Mouse (Mus musculus) lung, embryonic 14.5 days (tissue): ENCODE measurements around the gene Asf1b. TPM values are rescaled to one million over a fixed set of nuclear protein-coding genes. Genes with fewer than 3 reads are reported as not detected.
"Not testable (repeated sequence)": the region's sequence is repeated elsewhere in the genome, so short reads cannot be mapped to it uniquely, and the experiment has no call there.

Experiments used
- ATAC-seq: fragments of 200-750 bp; cut with Nextera tagmentation; 2 replicates; pipeline ENCODE4 v1.8.0; 2017; ENCODE audit warnings: mild to moderate bottlenecking, moderate TSS enrichment, moderate library complexity; ENCODE audit not compliant: insufficient read depth
- DNase-seq: peaks from one replicate; pipeline ENCODE4 v3.0.0-alpha.2; 2015
- H3K27ac ChIP-seq: fragments of 300-500 bp; sonication (generic); 2 replicates; pipeline ENCODE4 v1.5.1; 2014; ENCODE audit warnings: low read depth, mild to moderate bottlenecking, moderate library complexity
- H3K27me3 ChIP-seq: fragments of 300-500 bp; sonication (generic); 2 replicates; pipeline ENCODE4 v1.6.1; 2014; ENCODE audit warnings: low read length, control low read depth; ENCODE audit not compliant: insufficient read depth
- H3K36me3 ChIP-seq: fragments of 300-500 bp; sonication (generic); 2 replicates; pipeline ENCODE4 v1.6.1; 2014; ENCODE audit warnings: control low read depth; ENCODE audit not compliant: insufficient read depth
- H3K4me1 ChIP-seq: fragments of 300-500 bp; sonication (generic); 2 replicates; pipeline ENCODE4 v1.6.1; 2014; ENCODE audit warnings: antibody characterized with exemption, control low read depth; ENCODE audit not compliant: insufficient read depth
- H3K4me2 ChIP-seq: fragments of 300-500 bp; sonication (generic); 2 replicates; pipeline ENCODE4 v1.6.1; 2014; ENCODE audit warnings: mild to moderate bottlenecking
- H3K4me3 ChIP-seq: fragments of 300-500 bp; sonication (generic); 2 replicates; pipeline ENCODE4 v1.5.1; 2014; ENCODE audit warnings: low read depth, low read length
- H3K9ac ChIP-seq: fragments of 300-500 bp; sonication (generic); 2 replicates; pipeline ENCODE4 v1.6.1; 2014
- H3K9me3 ChIP-seq: fragments of 300-500 bp; sonication (generic); 2 replicates; pipeline ENCODE4 v1.6.1; 2016; ENCODE audit warnings: low read depth, low read length, control low read depth
- CTCF ChIP-seq: IDR thresholded peaks from 2 replicates; pipeline ENCODE4 v1.5.1; 2016; ENCODE audit warnings: antibody characterized with exemption, low read depth
- WGBS: fragments of 180-500 bp; shearing (Covaris S2); extraction: QIAGEN DNeasy Blood & Tissue Kit; methylation state at CpG from one replicate; pipeline ENCODE4 v1.1.7; 2014; 5-methylcytosine and 5-hydroxymethylcytosine counted together
- polyA plus RNA-seq: library from polyadenylated mRNA; unstranded; fragments of >200 nt; fragmentation: Nextera tagmentation; extraction: Ambion mirVana; gene quantifications from 2 replicates; pipeline ENCODE4 v1.2.1, GENCODE M21; 2014

The Asf1b gene
- polyA plus RNA-seq, 1 experiment from 2014 or later, result 88.9 TPM

DNA sequence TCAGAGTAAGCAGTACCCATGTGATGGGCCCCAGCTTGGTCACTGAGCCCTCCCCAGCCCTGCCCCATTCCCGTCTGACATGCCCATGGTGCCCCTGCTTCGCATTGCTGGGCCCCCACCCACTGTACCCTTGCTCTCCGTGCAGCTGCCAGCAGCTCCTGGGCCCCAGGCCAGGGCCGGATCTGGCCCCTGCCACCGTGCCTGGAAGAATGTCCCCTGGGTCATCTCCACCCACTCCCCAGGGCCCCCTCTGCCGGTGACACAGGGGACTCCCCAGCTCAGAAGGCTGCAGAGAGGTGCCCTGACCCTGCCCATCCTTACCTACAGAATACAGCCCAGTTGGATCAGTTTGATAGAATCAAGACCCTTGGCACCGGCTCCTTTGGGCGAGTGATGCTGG, 25.5 kb downstream of the Asf1b start:
- Histone ChIP-seq H3K9ac (no peak overlapping the region), H3K36me3 (peaks cover 68% of the 10 kb centered on the region)
- no peak for TF ChIP-seq CTCF

DNA sequence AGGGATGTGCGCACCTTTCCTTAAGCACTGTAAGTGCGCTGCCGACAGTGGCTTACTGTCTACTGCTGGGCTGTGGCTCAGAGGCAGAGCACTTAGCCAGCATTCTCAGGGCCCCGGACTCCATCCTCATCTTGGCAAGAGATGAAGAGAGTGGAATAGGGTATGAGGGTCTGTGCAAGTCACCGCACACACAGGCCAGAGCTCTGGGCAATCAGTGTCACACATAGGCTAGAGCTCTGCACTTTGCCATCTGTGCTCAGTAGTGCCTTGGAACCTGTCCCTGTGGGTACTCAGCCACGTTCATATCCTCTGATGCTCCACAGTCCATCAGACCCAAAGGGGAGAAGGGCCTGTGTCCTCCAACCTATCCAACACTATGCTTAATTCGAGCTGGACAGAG, 26.2 kb downstream of the Asf1b start:
- DNase-seq (no peak), ATAC-seq (no peak)
- H3K27ac ChIP-seq, result no peak overlapping the region
- TF ChIP-seq CTCF, result no peak
- no peak overlapping the region for H3K9ac ChIP-seq
- H3K4me1 ChIP-seq, result peaks cover 9% of the 10 kb centered on the region; the same call in 1 of the 2 replicates
- H3K27me3 ChIP-seq, result no peaks in the 10 kb centered on the region
- no peaks in the 10 kb centered on the region for H3K9me3 ChIP-seq
- WGBS, result 95% methylated on average over 7 of the region's 7 CpGs
- no peak overlapping the region for H3K4me3 ChIP-seq
- H3K4me2 ChIP-seq, result no peak overlapping the region
- H3K36me3 ChIP-seq, result peaks cover 75% of the 10 kb centered on the region

More for the DNA sequence above, 25.5 kb downstream of the Asf1b start:
- no peaks in the 10 kb centered on the region for H3K9me3 ChIP-seq
- ATAC-seq (no peak), DNase-seq (no peak)
- WGBS, result 81% methylated on average over 8 of the region's 8 CpGs
- no peaks in the 10 kb centered on the region for H3K27me3 ChIP-seq
- H3K4me3 ChIP-seq, result no peak overlapping the region
- H3K4me1 ChIP-seq, result peaks cover 9% of the 10 kb centered on the region; the same call in 1 of the 2 replicates
- H3K27ac ChIP-seq, result no peak overlapping the region
- H3K4me2 ChIP-seq, result no peak overlapping the region

- Histone ChIP-seq H3K4me1 (peaks cover 5% of the 10 kb centered on the region; the same call in 1 of the 2 replicates), H3K9me3 (no peaks in the 10 kb centered on the region), H3K27ac (no peak overlapping the region), H3K27me3 (no peaks in the 10 kb centered on the region), H3K9ac (no peak overlapping the region), H3K4me2 (no peak overlapping the region), H3K36me3 (peaks cover 84% of the 10 kb centered on the region), H3K4me3 (no peak overlapping the region)
- no peak for ATAC-seq
- DNase-seq, result no peak
- WGBS, result 70% methylated on average over 4 of the region's 4 CpGs
- TF ChIP-seq CTCF, result no peak
Observed at GRCm38 (mm10) chr8:83982449-83982848, 27.1 kb downstream of the Asf1b start.

GRCm38 (mm10) chr8:83983222-83983621, 27.9 kb downstream of the Asf1b start:
- H3K36me3 ChIP-seq, result peaks cover 88% of the 10 kb centered on the region
- WGBS, result 92% methylated on average over 2 of the region's 2 CpGs
- H3K27me3 ChIP-seq, H3K4me3 ChIP-seq, H3K27ac ChIP-seq, H3K4me1 ChIP-seq, H3K4me2 ChIP-seq, H3K9ac ChIP-seq, H3K9me3 ChIP-seq, DNase-seq, ATAC-seq: not testable (repeated sequence)
- 0 out of 2 replicates have a peak, but pooled peaks have one; percentile 15 for TF ChIP-seq CTCF

GRCm38 (mm10) chr8:83989243-83989642, 33.9 kb downstream of the Asf1b start:
- 83% methylated on average over 7 of the region's 7 CpGs for WGBS
- H3K36me3 ChIP-seq, result peaks cover 92% of the 10 kb centered on the region

DNA sequence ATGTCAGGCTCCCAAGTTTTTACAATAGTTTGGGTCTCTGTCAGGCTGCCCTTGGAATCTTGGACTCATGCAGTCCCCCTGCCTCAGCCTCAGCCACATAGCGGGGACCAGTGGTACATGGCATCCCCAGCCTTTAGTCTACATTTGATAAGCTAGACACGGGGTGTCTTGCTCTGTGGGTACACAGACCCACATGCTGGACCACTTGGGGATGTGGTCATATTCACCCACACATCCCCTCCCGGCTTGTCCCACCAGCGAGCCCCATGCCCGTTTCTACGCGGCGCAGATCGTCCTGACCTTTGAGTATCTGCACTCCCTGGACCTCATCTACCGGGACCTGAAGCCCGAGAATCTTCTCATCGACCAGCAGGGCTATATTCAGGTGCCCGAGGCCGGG, 34.9 kb downstream of the Asf1b start:
- no peak for ATAC-seq

More at GRCm38 (mm10) chr8:83989243-83989642, 33.9 kb downstream of the Asf1b start:
- no peak overlapping the region for H3K4me3 ChIP-seq
- no peak for TF ChIP-seq CTCF
- H3K4me1 ChIP-seq, result no peaks in the 10 kb centered on the region
- no peak overlapping the region for H3K27ac ChIP-seq
- no peak overlapping the region for H3K9ac ChIP-seq
- ATAC-seq (no peak), DNase-seq (no peak)
- H3K4me2 ChIP-seq, result no peak overlapping the region
- no peaks in the 10 kb centered on the region for H3K27me3 ChIP-seq
- H3K9me3 ChIP-seq, result no peaks in the 10 kb centered on the region

DNA sequence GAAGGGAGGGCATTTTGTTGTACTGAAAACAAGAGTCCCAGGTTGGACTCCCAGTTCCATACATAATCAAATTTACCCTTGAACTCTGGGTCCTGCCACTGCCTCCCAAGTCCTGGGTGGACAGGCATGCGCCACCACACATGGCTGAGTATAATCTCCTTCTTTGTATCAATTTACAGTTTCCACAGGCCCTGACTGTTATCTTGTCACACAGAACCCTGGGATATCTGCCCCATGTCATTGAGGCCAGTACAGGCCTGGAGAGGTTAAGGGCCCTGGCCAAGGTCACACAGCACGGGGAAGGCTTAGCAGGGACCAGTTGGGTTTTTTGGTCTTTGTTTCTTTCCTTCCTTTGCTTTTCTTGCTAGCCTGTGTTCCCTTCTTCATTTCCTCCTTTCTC, 37.2 kb downstream of the Asf1b start:
- 84% methylated on average over 2 of the region's 2 CpGs for WGBS
- no peak for TF ChIP-seq CTCF
- no peaks in the 10 kb centered on the region; the same call in 1 of the 2 replicates for H3K4me1 ChIP-seq

More for the DNA sequence above, 34.9 kb downstream of the Asf1b start:
- H3K36me3 ChIP-seq, result peaks cover 92% of the 10 kb centered on the region
- no peak overlapping the region for H3K4me3 ChIP-seq
- H3K9me3 ChIP-seq, result no peaks in the 10 kb centered on the region
- H3K9ac ChIP-seq, result no peak overlapping the region
- H3K27me3 ChIP-seq, result no peaks in the 10 kb centered on the region
- no peaks in the 10 kb centered on the region for H3K4me1 ChIP-seq
- 92% methylated on average over 14 of the region's 14 CpGs for WGBS
- no peak overlapping the region for H3K27ac ChIP-seq
- no peak for DNase-seq
- TF ChIP-seq CTCF, result no peak
- no peak overlapping the region for H3K4me2 ChIP-seq

More for the DNA sequence above, 37.2 kb downstream of the Asf1b start:
- no peaks in the 10 kb centered on the region for H3K9me3 ChIP-seq
- peaks cover 73% of the 10 kb centered on the region for H3K36me3 ChIP-seq
- H3K27me3 ChIP-seq, result no peaks in the 10 kb centered on the region
- no peak for DNase-seq
- H3K9ac ChIP-seq, result no peak overlapping the region
- H3K27ac ChIP-seq, result no peak overlapping the region
- no peak overlapping the region for H3K4me3 ChIP-seq
- no peak for ATAC-seq
- no peak overlapping the region for H3K4me2 ChIP-seq
